Mouse (Mus musculus) mesoderm, embryonic 11.5 days (tissue): ENCODE results near the gene Eif4g3.

Experiments used
- DNase-seq: peaks from one replicate; pipeline ENCODE4 v3.0.0-alpha.2; 2012; ENCODE audit warnings: low read depth, low spot score

Eif4g3 gene

GRCm38 (mm10) chr4:137989426-137989825 lies 3.4 kb upstream of the Eif4g3 start:
- no peak for DNase-seq

DNA sequence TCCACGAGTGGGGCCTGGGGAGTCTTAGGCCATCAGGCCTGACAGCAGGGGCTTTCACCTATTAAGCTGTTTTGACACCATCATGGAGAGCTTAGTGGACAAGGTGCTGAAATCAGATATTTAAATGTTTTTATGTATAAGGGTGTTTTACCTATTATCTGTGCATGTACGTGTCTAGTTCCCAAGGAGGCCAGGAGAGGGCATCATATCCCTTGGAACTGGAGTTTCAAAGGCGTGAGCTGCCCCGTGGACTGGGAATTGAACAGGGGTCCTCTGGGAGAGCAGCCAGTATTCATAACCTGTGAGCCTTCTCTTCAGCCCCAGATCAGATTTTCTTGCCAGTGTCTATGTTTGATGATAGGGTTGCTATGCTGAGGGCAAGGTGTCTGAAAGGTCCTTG lies 2.4 kb upstream of the Eif4g3 start:
- DNase-seq = no peak

DNA sequence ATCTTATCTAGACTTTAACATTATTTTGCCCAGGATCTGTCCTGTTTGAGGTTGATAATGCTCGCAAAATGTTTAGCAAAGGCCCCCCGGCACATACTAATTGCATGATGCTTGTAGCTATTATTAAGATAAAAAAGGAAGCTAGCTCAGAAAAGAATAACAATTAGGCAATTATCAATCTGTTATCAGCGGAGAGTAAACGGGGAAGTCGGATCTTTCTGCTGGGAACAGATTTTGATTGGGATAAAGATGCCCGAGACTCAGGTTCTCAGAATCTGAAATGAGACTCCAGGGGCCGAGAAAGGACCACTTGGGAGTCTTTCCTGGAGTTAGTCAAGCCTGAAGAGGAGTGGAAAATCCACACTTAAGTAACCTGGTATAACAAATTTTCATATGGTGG lies 1.6 kb upstream of the Eif4g3 start:
- no peak for DNase-seq

GRCm38 (mm10) chr4:137993291-137993758 lies 503 bp downstream of the Eif4g3 start:
- peak; percentile 98 for DNase-seq

DNA sequence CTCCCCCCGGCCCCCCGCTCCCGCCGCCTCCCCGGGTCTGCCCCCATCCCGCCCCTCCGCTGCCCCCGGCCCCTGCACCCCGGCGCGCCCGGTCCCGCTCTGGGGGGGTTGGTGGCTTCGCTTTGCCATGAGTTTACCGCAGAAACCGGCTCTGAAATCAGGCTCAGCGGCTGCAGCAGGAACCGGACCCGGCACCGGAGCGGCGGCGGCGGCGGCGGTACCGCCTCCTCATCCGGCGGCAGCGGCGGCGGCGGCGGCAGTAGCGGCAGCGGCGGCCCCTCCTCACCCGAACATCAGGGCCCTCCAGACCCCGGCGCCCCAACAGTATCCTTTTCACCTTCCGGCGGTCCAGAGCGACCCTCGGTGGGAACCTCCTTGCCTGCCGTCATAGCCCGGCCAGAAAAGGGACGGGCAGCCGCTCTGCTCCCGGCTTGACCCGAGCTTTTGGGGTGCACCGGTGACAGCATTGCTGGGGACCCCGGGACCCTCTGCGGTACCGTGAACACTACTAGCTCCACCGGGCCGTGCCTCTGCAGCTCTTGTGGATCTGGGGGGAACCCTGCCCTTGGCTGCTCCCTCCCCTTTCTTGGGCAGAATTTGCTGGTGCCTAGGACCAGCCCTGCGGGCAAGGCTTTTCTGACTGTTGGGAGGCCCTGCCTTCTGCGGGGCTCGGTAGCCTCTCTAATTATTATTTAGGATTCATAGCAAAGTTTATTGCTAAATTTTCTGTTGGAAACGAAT lies 1.2 kb downstream of the Eif4g3 start:
- peak; percentile 23 for DNase-seq

DNA sequence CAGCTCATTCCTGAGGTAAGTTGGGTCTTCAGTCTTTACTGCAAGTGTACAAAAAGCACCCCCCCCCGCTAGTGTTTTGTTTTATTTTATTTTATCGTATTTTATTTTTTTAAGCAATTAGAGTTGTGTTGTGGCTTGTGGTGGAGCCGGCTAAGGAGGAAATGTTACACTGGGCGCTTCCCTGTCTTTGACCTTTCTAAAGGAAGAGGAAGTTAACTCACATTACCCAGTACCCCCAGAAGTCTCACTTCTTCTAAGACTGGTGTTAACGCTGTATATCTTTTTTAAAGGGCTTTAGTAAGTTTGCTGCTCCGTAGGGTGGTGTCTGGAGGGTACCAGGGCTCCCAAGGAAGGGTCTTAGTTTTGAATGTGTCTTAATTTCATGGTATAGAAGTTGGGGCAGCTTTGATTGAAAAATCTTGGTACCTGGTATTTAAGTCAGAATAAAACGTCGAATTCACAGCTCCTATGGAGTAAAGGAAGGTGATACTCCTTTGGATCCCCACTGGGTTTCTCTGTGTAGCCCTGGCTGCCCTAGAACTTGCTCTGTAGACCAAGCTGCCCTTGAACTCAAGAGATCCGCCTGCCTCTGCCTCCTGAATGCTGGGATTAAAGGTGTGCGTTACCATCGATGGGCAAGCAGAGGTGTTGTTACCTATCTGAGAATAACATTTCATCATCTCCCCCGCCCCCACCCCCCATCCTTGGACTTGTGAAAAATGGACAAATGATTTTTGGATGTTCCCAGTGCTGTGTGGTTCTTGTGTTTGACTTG lies 1.9 kb downstream of the Eif4g3 start:
- DNase-seq = no peak

GRCm38 (mm10) chr4:137995399-137995798 lies 2.6 kb downstream of the Eif4g3 start:
- DNase-seq = no peak

GRCm38 (mm10) chr4:137998232-137998631 lies 5.4 kb downstream of the Eif4g3 start:
- DNase-seq = no peak

GRCm38 (mm10) chr4:138000682-138001081 lies 7.9 kb downstream of the Eif4g3 start:
- no peak for DNase-seq

- DNase-seq = no peak
These were observed 11.2 kb downstream of the Eif4g3 start for GRCm38 (mm10) chr4:138003909-138004610.

- no peak for DNase-seq
These were observed 13.0 kb downstream of the Eif4g3 start for GRCm38 (mm10) chr4:138005781-138006180.

DNA sequence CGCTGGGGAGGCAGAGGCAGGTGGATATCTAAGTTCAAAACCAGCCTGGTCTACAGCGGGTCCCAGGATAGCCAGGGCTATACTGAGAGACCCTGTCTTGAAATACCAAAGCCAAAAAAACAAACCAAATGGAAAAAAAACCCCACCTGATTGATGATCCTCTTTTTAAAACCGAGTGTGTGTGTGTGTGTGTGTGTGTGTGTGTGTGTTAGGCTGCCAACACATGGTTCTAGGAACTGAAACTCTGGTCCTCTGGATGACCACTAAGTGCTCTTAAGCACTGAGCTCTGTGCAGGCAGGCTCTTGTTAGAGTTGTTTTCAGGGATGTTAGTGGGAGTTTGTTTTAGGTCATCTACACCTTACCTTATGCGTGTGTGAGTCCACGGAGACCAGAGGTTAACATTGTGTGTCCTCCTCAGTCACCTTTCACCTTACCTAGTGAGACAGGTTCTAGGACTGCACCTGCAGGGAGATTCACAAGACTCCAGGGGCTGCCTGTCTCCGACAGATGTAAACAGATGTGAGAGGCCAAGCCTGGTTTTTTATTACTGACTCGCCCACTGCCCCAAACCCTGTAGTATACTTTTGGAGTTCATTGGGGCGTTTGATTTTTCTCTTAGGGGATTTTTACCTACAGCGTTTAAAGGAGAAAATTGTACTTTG lies 14.3 kb downstream of the Eif4g3 start:
- DNase-seq = no peak

- DNase-seq = no peak
These were observed 15.8 kb downstream of the Eif4g3 start for GRCm38 (mm10) chr4:138008646-138009045.

- no peak for DNase-seq
These were observed 17.1 kb downstream of the Eif4g3 start for GRCm38 (mm10) chr4:138009786-138010502.

- DNase-seq = no peak
These were observed 21.1 kb downstream of the Eif4g3 start for GRCm38 (mm10) chr4:138013723-138014479.

DNA sequence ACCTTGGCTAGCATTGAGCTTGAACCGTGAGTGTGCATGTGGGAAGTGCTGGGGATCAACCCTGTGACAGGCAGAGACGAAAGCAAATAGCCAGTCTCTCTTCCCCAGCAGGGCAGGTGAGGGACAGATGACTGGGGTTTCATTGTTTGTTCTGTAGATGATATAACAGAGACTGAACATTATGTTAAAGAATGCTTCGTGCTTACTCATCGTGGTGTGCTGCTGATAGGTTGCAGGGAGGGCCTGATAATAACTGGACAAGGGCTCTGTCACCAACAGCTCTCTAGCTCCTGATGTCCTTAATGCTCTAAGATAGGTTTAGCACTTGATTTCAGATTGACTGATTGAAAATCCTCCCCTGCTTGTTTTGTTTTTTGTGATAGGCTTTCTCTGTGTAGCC lies 23.1 kb downstream of the Eif4g3 start:
- DNase-seq = no peak

GRCm38 (mm10) chr4:138017085-138017637 lies 24.3 kb downstream of the Eif4g3 start:
- peak; percentile 47 for DNase-seq

DNA sequence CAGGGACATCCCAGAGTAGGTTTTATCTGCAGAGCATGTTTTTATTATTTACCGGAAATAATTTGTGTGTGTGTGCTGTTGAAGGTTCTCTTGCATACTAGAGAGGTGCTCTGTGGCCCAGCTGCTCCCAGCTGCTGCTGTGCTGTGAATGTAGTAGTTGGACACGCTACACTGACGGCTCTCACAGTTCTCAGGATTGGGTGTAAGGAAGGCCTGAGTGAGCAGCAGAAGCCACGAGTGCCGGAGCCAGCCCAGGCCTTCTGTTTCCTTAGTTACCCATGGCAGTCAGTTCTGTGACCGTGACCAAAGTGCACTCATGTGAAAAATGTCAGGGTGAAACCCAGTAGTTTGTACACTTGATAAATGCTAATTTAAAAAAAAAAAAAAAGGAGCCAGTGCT lies 25.2 kb downstream of the Eif4g3 start:
- peak; percentile 49 for DNase-seq

GRCm38 (mm10) chr4:138020231-138020630 lies 27.4 kb downstream of the Eif4g3 start:
- no peak for DNase-seq

GRCm38 (mm10) chr4:138021651-138022050 lies 28.8 kb downstream of the Eif4g3 start:
- DNase-seq = no peak
